Mouse (Mus musculus): ENCODE measurements at regions not wholly inside any gene's neighbourhood (a gene's known extent, or its start where the extent isn't known, plus 50 kb on each side); places are given as distances from the start of the nearest gene placed in this dataset.
"Not testable (repeated sequence)": the region's sequence is repeated elsewhere in the genome, so short reads cannot be mapped to it uniquely, and the experiment has no call there.

DNA sequence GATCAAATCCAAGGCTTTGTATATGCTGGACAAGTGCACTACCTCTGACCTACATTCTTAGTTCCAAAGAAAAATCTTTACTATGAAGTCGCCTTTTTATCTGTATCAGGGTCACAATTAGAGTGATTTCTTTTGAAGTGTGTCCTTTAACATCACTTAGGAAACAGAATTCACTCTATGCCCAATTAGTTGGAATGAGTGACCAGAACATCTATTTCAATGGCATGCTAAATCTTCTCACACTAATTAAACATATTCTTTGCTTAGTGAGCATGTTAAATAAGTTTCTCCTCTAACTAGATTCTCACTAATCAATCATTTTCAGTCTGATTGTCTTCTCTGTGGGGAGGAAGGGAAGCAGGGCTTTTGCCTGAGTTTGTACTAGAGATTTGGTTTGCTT, 84.9 kb downstream of the Arl6ip6 start:
- DNase-seq, result no peak

DNA sequence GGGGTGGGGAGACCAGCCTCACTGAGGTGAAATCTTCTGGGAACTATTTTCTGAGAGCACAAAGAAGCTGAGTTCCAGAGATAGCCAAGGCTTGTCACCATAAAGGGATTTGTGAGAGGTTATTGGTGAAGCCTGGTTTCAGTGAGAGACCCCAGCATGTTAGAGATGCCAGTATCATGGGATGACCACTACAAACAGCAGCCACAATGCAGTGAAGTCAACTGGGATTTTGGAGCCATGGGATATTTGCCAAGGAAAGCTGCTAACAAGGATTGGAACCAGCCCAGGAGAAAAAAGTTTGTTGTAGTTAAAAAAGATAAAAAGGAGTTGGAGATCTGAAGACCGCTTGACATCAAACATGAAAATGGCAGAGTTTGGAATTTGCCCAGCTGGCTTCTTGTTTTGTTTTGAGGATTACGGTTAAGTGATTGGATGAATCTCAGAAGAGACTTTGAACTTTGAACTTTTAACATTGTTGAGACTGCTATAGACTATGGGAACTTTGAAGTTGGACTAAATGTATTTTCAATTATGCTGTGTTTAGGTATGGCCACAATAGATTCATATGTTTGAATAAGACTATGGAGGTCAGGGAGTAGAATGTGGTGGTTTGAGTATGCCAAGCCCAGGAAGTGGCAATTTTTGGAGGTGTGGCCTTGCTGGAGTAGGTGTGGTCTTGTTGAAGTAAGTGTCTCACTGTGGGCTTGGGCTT, 110.3 kb downstream of the Arl6ip6 start:
- no peak for DNase-seq

DNA sequence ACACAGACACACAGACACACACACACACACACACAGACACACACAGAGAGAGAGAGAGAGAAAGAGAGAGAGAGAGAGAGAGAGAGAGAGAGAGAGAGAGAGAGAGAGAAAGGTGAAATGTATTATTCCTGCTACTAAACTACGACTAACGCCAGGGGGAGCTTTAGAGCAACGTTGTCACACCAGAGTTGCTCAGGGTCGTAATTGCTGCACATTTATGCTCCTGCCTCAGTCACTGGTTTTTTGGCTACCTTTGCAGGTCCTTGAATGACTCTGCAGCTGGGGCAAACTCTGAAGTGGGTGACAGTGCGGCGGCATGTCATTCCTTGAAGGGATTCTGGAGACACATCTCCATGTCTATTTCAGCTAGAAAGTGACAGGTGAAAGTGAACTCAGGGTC, 139.2 kb downstream of the Arl6ip6 start:
- no peak for DNase-seq

DNA sequence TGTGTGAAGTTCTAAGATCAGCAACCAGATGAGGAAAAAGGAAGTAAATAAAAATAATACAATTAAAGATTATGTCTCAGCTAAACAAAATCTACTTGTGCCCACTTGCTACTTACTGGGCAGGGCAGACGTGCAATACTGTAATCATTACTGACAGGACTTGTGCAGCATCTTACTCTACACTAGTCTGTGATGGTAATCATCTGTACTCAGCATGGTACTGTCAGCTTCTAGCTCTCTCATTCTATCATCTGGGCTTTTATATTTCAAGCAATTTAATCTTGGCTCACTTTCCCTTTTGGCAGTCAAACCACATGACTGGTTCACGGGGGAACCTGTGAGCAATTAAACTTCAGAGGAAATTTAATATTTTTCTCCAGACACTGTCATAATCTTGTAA, 167.5 kb downstream of the Arl6ip6 start:
- DNase-seq, result no peak

DNA sequence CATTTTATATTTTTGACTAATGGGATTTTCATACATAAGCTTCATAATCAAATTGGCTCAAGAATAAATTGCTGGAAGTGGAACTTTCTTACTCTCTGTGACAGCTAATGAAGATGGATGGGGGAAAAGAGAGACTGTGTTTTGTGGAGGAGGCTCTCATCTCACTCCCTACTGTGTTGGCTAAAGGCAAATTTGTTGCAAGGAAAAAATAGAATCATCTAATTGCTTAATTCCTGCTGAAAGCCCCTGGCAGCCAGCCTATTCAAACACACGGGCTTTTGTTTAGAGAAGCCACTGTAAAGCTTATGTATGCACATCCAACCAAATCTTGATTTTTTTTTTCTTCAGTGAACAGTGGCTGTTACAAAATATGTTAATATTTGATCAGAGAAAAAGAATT, 190.8 kb downstream of the Arl6ip6 start:
- DNase-seq, result no peak

DNA sequence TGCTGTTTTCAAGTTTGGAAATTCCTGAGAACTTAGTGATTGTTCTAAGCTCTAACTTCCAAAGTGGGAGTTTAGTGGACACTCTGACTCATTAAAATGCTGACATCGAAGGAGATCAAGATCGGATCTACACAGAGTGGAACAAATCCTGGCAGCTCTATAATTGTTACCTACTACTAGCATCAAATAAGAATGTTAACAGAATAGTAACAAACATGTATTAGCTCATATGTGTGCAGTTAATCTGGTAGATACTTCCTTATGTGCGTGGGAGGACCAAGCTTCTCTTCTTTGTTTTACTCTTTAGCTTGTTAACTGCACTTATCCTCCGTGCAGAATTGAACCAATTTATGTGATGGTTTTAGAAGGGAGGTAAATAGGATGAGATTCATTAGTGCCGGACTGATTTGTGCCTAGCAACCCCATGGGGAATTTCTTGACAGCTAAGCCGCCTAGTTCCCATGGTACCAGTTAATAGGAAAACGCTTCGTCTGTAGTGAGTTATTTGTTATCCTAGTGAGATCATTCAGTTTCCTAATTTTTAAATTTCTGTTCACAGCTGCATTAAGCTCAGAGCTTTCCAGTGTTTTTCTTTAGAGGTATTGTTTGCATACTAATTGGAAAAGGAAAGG, 193.1 kb downstream of the Arl6ip6 start:
- no peak for DNase-seq

DNA sequence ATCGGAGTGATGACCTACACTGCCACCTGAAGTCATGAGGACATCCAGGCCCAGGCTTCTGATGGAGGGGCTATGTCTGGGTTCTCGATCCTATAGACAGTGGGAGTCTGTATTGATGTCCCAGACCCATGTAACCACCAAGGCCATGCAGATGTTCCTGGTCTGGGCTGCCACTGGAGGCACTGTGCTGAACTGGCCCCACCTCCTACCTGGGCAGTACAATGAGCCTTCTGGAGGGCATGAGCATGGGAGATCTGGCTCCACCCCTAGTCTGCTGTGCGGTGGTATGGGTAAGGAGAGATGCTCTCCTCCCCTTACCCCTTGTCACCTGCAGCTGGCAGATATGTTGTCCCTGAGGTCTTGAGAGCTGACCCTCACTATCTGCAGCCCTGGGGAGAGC, 197.1 kb downstream of the Arl6ip6 start:
- no peak for DNase-seq

DNA sequence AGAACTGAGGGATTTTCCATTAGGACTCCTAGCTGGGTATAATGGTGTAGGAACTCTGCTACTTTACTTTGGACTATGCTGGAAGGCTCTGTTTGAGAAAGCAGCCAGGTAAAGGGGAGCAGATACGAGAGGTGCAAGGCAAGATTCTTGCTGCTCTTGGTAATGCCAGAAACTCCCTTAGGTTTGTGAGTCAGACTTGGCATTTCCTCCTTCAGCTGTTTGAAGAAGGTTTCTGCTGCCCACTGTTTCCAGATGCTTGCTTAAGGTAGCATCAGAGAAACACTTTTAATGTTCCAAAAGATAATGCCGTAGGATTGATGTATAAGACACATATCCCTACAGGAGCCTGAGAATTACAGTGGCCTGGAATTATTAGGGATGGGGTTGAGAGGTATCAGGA, 222.9 kb downstream of the Arl6ip6 start:
- DNase-seq, result no peak

DNA sequence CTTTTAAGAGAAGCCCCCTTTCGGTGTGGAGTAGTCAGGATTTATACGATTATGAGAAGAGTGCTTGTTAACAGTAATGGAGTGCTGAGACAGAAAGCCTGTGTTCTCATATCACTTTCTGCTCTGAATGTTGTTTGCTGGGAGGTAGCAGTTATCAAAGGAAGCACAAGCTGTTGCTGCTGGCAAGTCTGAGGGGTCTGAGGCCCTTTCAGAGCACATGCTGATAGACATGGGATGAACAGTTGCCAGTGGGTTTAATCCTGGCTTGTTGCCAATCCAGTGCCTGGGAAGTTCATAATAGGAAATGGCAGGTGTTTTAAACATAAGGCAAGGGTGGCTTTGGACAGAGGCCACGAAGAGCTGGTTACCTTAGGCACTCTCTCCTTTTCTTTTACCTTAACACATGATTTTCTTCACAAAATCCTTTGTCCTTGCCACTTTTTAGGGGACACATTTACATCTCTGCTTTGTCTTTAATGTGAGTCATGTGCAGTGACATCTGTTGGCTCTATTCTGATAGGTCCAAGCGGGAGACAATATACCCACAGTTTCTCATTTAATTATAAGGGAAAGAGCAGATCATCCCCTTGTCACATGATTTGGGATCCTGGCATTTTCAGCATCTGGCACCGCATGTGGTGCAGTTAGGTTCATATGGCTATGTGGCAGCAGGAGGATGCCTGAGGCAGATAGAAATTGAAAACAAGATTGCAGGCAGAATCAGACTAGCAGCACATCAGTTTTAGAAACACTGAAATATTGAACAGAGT, 245.7 kb downstream of the Arl6ip6 start:
- DNase-seq, result peak; percentile 7

DNA sequence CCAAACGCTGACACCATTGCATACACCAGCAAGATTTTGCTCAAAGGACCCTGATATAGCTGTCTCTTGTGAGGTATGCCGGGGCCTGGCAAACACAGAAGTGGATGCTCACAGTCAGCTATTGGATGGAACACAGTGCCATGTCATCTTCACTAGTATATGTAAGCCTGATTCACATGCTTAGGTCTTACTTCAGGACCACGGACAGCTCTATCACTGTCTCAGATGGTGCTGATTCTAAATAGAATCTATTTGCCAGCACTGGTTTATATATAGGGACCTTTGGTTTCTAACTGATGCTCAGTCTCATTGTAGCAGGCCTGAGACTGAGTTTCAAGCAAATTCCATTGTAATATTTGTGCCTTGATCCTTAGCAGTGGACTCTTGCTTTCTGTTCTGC, 248.8 kb downstream of the Arl6ip6 start:
- not testable (repeated sequence) for DNase-seq

DNA sequence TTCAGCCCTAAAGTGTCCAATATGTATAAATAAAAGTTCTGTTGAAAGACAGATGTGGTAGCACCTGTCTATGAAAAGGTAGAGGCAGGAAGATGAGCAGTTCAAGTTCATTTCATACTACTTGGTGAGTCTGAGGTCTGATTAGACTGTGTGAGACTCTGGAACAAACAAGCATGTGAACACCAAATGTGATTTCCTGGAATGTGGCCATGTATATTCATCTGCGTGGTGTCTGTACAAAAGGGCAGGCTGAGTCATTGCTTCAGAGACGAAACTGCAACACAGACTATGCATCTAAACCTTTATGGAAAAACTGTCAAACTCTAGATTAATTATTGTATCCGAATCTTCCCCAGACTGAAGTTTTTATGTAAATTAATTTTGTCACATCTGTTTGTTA, 268.7 kb downstream of the Arl6ip6 start:
- no peak for DNase-seq

DNA sequence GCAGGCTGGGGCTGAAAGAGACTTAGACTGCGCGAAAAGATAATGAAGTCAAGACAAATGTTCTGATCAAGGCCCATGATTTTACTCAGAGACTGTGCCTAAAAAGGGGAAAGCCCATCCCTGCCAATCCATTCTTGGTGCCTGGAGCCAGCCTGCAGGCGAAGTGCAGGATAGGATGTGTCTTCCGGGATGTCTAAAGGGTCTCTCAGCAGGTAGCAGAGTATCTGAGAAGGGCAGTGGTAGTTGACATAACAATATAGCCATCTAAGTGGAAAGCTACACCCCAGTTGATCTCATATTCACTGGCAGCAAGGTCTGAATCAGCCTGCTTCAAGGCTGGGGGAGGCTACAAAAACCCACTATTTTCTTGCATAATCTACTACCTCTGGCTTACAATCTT, 282.9 kb downstream of the Arl6ip6 start:
- no peak for DNase-seq

DNA sequence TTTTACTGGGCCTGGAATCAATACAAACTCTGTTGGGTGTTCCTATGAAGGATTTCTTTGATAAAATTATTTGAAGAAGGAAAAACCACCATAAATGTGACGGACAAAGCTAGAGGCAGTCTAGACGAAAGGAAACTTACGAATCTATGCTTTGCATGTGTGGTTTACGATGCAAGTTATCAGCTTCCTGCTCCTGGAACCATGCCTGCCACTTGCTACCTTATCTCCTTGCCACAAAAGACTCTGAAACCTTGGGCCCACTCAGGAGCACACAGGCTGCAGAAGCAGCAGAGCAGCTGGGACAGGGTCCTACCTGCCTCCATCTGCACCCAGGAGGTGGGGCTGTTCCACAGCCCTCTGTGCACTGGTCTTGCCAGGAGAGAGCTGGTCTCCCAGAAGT, 287.5 kb downstream of the Arl6ip6 start:
- DNase-seq, result not testable (repeated sequence)

DNA sequence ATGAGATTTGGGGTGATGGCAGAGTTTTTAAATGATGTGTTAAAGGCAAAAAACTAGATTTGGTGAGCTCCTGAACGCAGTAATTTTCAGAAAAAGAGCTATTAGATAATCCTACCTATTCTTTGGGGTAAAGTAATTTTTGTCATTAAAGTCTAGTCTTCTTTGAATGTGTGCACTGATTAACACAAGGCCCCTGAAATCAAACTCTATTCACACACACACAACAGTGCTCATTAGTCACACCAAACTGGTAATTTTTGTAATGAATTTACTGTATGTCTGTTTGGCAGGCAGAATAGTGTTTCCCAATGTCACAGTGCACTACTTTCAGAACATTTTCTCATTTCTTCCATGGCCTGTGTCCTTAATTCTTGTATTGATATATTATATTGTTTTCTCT, 296.8 kb downstream of the Arl6ip6 start:
- DNase-seq, result no peak

DNA sequence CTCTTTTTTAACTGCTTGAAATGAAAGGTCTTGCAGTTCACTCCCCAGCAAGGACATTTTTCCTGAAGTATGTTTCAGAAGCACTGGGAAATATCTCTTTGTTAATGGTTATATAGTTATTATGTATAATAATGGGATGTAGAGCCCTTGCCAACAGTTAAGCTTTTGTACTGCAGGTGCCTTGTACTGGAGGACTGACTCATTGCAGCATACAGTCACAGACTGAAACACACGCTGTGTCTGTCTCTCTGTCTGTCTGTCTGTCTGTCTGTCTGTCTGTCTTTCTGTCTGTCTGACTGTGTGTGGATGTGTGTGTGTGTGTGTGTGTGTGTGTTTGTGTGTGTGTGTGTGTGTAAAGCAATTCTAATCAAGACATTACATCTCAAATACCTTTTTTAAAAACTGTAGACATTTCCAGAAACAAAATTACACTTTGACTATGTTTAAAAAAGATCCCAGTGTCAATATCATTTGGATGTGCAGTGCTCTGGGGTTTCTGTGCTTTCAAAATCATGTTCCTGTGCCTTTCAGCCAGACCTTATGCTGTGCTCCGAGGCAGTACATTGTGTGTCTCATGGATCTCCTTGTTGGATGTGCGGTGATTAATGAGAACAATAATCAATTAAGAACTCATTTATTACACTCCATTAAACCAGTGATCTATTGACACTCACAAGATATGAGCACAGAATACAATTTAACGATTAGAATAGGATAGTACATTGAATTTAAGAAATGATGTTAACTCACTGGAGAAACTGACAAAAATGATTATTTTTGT, 299.5 kb downstream of the Arl6ip6 start:
- DNase-seq, result no peak

DNA sequence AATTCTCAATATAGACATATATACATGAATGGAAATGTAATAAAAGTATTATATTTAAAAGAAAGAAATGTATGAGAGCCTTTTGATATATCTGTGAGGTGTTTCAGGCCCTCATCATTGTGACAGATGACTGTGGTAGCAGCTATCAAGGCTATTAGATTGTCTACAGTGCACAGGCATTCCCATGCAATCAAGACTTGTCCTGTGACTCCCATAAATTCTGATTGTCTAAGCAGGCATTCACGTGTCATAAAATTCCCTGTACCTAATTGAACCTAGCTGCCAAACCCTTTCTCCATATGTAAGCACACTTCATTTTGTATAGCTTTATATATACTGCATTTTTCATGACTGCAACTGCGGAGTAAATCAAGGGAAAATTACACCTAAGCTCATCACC, 301.3 kb downstream of the Arl6ip6 start:
- no peak for DNase-seq

DNA sequence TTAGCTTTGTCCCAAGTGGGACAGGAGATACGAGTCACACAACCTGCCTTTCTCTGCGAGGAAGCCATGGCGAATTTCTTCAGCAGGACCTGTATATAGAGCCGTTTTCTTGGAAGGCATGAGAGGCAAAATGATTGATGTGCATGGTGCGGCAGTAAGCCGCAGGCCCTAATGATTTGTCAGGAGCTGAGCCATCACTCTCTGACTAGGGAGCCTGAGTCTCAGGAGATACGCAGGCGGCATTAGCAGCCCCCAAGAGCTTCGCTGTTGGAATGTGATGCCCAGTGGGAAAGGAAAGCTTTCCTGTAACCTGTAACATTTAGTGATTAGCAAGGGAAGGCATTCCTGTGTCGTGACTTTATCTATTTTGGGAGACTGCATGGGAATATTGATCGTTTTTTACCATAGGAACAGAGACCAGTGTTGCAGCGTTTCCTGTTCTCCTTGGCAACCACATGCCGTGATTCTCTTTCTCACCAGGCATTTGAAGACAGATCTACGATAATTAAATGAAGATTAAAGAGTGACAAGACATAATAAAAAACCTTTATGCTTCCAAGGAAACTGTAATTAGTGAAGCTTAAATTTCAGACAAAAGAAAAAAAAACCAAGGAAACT, 310.2 kb downstream of the Arl6ip6 start:
- DNase-seq, result no peak

DNA sequence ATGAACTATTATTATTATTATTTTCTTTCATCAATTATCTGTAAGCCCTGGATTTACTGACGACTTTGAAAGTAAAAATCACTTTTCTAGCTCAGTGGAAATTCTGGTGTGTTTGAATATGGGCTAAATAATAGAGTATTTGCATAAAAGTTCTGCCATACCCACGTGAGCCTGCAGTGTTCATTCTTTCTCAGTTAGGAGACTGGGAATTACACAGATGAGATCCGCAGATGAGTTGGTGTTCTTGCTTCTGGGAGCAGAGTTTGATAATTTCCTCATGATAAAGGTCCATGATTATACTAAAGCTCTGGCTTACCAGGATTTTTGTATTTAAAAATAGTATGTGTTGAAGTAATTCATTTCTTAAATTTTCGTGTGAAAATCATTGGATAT, 310.7 kb downstream of the Arl6ip6 start:
- no peak for DNase-seq

DNA sequence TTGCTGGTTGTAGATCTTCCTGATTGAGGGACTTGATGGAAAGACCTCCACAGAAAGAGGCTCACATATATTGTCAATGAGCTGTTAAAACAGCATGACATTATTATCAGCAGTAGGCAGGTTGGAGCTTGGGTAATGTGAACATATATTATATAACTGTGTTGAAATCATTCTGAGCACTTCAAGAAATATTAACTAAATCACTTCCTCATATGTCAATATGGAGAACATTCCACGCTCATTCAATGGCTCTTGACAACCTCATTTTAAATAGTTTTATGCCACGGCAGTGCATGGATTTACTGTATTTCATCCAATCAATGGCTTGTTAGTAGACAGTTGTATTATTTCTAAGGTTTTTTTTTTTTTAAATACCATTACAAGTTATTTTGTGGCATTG, 350.6 kb downstream of the Arl6ip6 start:
- no peak for DNase-seq

DNA sequence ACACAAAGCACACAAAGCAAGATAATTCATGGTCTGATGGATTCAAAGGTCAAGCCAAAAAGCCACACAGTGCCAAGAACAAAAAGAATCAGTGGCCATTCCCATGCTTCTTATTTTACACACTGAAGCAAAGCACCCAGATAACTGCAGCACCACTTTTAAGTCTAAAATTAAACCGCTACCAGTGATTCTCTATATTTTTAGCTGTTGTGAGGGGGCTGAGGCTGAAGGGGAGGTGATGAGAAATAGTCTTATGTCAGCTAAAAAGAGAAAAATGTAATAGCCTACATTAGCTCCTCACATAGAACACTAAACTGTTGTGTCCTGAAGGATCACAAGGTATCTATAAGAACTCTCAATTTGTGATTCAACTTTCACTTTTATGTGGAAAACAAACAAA, 382.5 kb downstream of the Arl6ip6 start:
- no peak for DNase-seq

DNA sequence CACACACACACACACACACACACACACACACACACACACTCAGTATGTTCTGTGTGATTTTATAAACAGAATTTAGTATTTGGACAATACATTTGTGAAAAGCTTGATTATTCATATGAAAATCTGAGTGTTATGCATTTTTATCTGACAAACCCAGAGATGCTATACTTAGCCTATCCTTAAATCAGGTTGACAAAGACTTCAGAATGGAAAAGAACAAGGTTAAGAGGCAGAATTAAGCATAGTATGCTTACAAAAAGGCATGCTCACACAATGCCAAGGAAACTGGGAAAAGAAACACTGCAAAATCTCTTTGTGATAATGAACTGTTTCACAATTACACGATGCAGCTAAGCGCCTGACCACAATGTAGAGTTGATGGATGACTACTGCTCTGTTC, 414.3 kb downstream of the Arl6ip6 start:
- no peak for DNase-seq

DNA sequence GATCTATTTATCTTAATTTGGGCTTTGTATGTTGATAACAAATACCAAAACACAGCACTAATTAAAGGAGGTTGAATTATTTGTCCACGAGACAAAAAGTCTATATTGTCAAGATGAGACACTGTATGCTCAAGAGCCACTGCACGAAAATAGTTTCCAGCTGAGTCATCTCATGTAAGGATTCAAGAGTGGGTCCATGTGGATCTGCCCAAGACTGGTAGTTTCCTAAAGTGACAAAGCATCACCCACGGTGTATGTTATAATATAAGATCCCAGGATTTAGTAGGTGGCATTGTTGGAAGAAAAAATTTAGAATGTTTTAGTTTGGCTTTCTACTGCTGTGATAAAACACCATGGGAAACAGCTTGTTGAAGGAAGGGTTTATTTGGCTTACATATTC, 428.2 kb downstream of the Arl6ip6 start:
- DNase-seq, result no peak

All from cerebellum, adult 11-12 months (tissue).